Mouse (Mus musculus): ENCODE results near the gene Ppp2r2c.

DNA sequence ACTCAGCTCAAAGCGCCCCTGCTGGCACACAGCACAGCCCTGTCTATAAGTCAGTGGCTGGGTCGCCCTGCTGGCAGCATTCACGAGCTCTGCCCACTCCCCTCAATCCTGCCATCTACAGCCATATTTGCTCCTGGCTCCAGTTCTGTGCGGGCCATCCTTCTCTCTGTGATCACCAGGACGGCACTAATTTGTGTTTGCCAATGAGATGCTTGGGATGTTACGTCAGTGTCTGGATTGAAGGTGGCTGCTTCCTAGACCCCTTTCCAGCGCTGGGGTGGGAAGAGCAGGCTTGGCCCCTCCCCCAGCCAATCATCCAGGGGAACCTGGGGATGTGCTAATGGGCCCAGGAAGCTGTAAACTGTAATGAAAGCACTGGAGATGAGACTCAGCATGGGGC is 42.7 kb downstream of the Ppp2r2c start:
- TF ChIP-seq EP300 (IDR thresholded peaks at IDR 0.05; ENCODE audit: low read depth) (no peak), CTCF (IDR thresholded peaks at IDR 0.05; ENCODE audit: low read depth) (no peak)

Data from liver, embryonic 14.5 days (tissue).